9 mouse cellular contexts compared by ENCODE assay signal in genomic region chr3:129214666-129215161, GRCm38 (mm10). TPM values are rescaled to one million over a fixed set of nuclear protein-coding genes. Genes with fewer than 3 reads are reported as not detected.
DNase-seq lines count a peak whose midpoint lies in the region; ATAC-seq lines count a peak whose summit lies in the region.
"Had no signal": no experiment of that assay in that cellular context is flagged by ENCODE, and none has a peak within 500 bp of the region (broad histone marks: within the 10 kb centered on the region; RNA-seq: fewer than 3 reads in every experiment).

No protein-coding gene starts in this region.

- ATAC-seq in heart, embryonic 12.5 days (ENCODE audit: insufficient number of reproducible peaks, low FRiP score): no peak
- 0 out of 2 replicates have a peak, but pooled peaks have one; percentile 1 for ATAC-seq in hindbrain, embryonic 12.5 days (ENCODE audit: low FRiP score)
- no peak for ATAC-seq in midbrain, embryonic 14.5 days (ENCODE audit: low FRiP score, low TSS enrichment)

- H3K27me3 ChIP-seq in heart, embryonic 12.5 days (replicated peaks): peaks cover 72% of the 10 kb centered on the region
- peaks cover 89% of the 10 kb centered on the region for H3K27me3 ChIP-seq in hindbrain, embryonic 12.5 days
- H3K27me3 ChIP-seq in midbrain, embryonic 14.5 days (ENCODE audit: control insufficient read depth, insufficient read depth, low read length): peaks cover 80% of the 10 kb centered on the region
- H3K27me3 ChIP-seq: CH12.LX had no signal

- no peak for DNase-seq in heart, postnatal 4 days
- DNase-seq in R1 (ENCODE audit: low read depth, low spot score): peak; percentile 54
- no peak for DNase-seq in midbrain, embryonic 14.5 days
- DNase-seq in ovary, adult 18-20 months (ENCODE audit: low spot score): no peak
- DNase-seq in testis, postnatal 10 days (ENCODE audit: low spot score): no peak
- DNase-seq in frontal cortex, postnatal 10 days (ENCODE audit: low spot score in 2 of 2): no peak

- peak overlapping the region; percentile 96 for H3K4me2 ChIP-seq in heart, embryonic 12.5 days
- peak overlapping the region; percentile 80 for H3K4me2 ChIP-seq in hindbrain, embryonic 12.5 days (replicated peaks)
- peak overlapping the region; percentile 68 for H3K4me2 ChIP-seq in midbrain, embryonic 14.5 days (ENCODE audit: low read length)

- peak overlapping the region; percentile 61 for H3K27ac ChIP-seq in heart, embryonic 12.5 days (ENCODE audit: poor library complexity, severe bottlenecking)
- no peak overlapping the region for H3K27ac ChIP-seq in hindbrain, embryonic 12.5 days
- H3K27ac ChIP-seq in midbrain, embryonic 14.5 days (replicated peaks; ENCODE audit: low read depth, low read length): peak overlapping the region; percentile 52; the same call in 1 of the 2 replicates

- no peaks in the 10 kb centered on the region for H3K9me3 ChIP-seq in heart, embryonic 12.5 days (replicated peaks)
- no peaks in the 10 kb centered on the region for H3K9me3 ChIP-seq in hindbrain, embryonic 12.5 days (replicated peaks)
- H3K9me3 ChIP-seq in midbrain, embryonic 14.5 days (ENCODE audit: control insufficient read depth, low read length): no peaks in the 10 kb centered on the region

- H3K9ac ChIP-seq in heart, embryonic 12.5 days: peak overlapping the region; percentile 66
- H3K9ac ChIP-seq in hindbrain, embryonic 12.5 days: peak overlapping the region; percentile 39; the same call in 1 of the 2 replicates
- peak overlapping the region; percentile 29; the same call in 1 of the 2 replicates for H3K9ac ChIP-seq in midbrain, embryonic 14.5 days (replicated peaks; ENCODE audit: low read length)

- WGBS in heart, embryonic 12.5 days: under 1% methylated on average over 31 of the region's 31 CpGs
- under 1% methylated on average over 31 of the region's 31 CpGs for WGBS in hindbrain, embryonic 12.5 days
- 1% methylated on average over 31 of the region's 31 CpGs for WGBS in midbrain, embryonic 14.5 days

- H3K36me3 ChIP-seq in heart, embryonic 12.5 days: no peaks in the 10 kb centered on the region
- no peaks in the 10 kb centered on the region for H3K36me3 ChIP-seq in hindbrain, embryonic 12.5 days
- H3K36me3 ChIP-seq in midbrain, embryonic 14.5 days (ENCODE audit: control insufficient read depth, insufficient read depth, low read length): no peaks in the 10 kb centered on the region

- peaks cover 25% of the 10 kb centered on the region for H3K4me1 ChIP-seq in heart, embryonic 12.5 days (replicated peaks)
- peaks cover 21% of the 10 kb centered on the region for H3K4me1 ChIP-seq in hindbrain, embryonic 12.5 days
- 0 out of 2 replicates have a peak, but pooled peaks cover 3% of the 10 kb centered on the region for H3K4me1 ChIP-seq in midbrain, embryonic 14.5 days (ENCODE audit: control insufficient read depth, insufficient read depth, low read length)

- peak overlapping the region; percentile 62 for H3K4me3 ChIP-seq in heart, embryonic 12.5 days
- H3K4me3 ChIP-seq in hindbrain, embryonic 12.5 days: peak overlapping the region; percentile 44
- peak overlapping the region; percentile 38 for H3K4me3 ChIP-seq in midbrain, embryonic 14.5 days (replicated peaks; ENCODE audit: low read depth, low read length)

RNA-seq across cellular contexts. Expression of gene Pitx2, which starts 15.0 kb away (rescaled TPM):
- 39.1 and 41.3 TPM in 2 replicates for polyA plus RNA-seq in heart, embryonic 12.5 days (2016; fragmentation: Nextera tagmentation; extraction: Ambion mirVana)
- 10 to 100 TPM in 1 of 2 experiments, 1 to 10 TPM in 1; 9.4 to 12.8 TPM for total RNA-seq in heart, postnatal 4 days (2021)
- polyA plus RNA-seq in hindbrain, embryonic 12.5 days (2016; fragmentation: Nextera tagmentation; extraction: Ambion mirVana): 6.5 and 8.3 TPM in 2 replicates
- polyA plus RNA-seq in midbrain, embryonic 14.5 days (2014; fragmentation: Nextera tagmentation; extraction: Ambion mirVana): 27.0 and 27.5 TPM in 2 replicates
- total RNA-seq: CH12.LX had no signal
